Mouse (Mus musculus) kidney, adult 2 months (tissue): ENCODE results near the gene Baz1a.

Experiments used
- CTCF ChIP-seq: fragments of 200-500 bp; conservative IDR thresholded peaks from 2 replicates; pipeline ENCODE4 v1.5.1; 2011; ENCODE audit warnings: low read depth, mild to moderate bottlenecking, control low read depth, low read length, moderate library complexity, mixed read lengths; ENCODE audit not compliant: insufficient read depth, insufficient read length
- POLR2A ChIP-seq: fragments of 200-500 bp; IDR thresholded peaks from one replicate; pipeline ENCODE4 v1.6.1; 2011; ENCODE audit warnings: low read depth, low read length, control low read depth

DNA sequence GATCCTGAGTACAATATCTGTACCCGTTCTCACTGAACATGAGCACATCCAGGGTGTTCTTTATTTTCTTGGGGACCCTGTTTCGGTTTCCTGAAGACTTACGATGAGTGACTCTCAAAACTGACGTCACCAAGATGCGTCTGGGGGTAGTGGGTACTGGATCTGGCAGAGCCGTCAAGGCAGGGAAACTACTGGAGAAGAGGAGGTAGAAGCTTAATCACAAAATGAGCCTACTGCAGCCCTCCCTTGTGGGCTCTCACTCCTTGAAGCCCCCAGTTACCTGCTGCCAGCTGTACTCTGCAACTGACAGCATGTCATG, 20.1 kb downstream of the Baz1a start:
- no peak for TF ChIP-seq CTCF
- TF ChIP-seq POLR2A: no peak
